Mouse (Mus musculus): ENCODE measurements around the gene Vmn1r204. TPM values are rescaled to one million over a fixed set of nuclear protein-coding genes. Genes with fewer than 3 reads are reported as not detected.
"Not testable (repeated sequence)": the region's sequence is repeated elsewhere in the genome, so short reads cannot be mapped to it uniquely, and the experiment has no call there.

The Vmn1r204 gene
- not detected in 2 replicates for polyA plus RNA-seq (2015; fragmentation: Nextera tagmentation; extraction: Ambion mirVana)

DNA sequence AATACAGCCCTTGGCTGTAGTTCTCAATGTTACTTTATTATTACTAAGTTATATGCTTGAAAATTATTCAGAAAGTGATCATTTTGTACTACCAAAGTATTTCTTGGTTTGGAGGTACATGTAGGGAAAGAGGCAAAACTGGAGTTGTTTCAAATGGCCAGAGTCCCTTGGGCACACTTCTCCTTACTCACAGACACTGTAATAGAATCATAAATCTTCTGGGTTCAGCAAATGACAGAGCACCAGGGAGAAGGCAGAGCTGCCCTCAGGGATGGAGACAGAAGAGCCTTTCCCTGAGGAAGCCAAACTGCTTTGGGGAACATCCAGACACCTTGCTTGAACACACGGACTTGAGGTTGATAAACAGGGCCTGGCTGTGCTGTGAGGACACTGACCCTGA, at the start of gene Vmn1r204:
Gene Vmn1r204 (plus strand): TSS at position 301 of the 400 bp plus-strand sequence.
- 58% methylated on average over 1 of the region's 1 CpGs for WGBS
- H3K27ac ChIP-seq: not testable (repeated sequence)

DNA sequence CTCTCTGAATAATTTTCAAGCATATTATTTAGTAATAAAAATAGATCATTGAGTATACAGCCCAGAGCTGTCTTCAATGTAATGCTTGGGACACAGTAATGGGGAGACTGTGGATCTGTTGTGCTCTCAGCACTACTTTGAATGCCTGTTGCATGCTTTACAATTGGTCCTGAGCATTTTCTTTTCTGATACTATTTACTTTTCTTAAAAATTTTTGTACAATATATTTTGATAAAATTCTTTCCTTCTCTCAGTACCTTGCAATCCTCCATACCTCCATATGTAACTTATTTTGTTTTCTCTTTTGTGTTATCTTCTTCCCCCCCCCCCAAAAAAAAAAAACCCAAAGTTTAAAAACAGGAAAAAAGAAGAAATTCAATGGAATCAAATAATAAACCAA, 47.7 kb upstream of the Vmn1r204 start, which contains the start of gene Vmn1r202:
Gene Vmn1r202 (minus strand): TSS at position 101 of the 400 bp plus-strand sequence.
- no peak within 1 kb of the TSS for H3K4me2 ChIP-seq (replicated peaks)
- no peaks in the 10 kb centered on the region for H3K9me3 ChIP-seq
- no peaks in the 10 kb centered on the region for H3K27me3 ChIP-seq (replicated peaks)
- H3K36me3 ChIP-seq: no peaks in the 10 kb centered on the region
- H3K27ac ChIP-seq: no peak within 1 kb of the TSS
- no peak within 1 kb of the TSS for H3K4me3 ChIP-seq (replicated peaks)
- ATAC-seq: no peak
- H3K9ac ChIP-seq: no peak within 1 kb of the TSS
- H3K4me1 ChIP-seq (replicated peaks): no peaks in the 10 kb centered on the region

More for the DNA sequence above, at the start of gene Vmn1r204:
- H3K9ac ChIP-seq; H3K4me3 ChIP-seq (replicated peaks); H3K4me1 ChIP-seq (replicated peaks); ATAC-seq; H3K4me2 ChIP-seq (replicated peaks); H3K9me3 ChIP-seq; H3K36me3 ChIP-seq; H3K27me3 ChIP-seq (replicated peaks): not testable (repeated sequence)

DNA sequence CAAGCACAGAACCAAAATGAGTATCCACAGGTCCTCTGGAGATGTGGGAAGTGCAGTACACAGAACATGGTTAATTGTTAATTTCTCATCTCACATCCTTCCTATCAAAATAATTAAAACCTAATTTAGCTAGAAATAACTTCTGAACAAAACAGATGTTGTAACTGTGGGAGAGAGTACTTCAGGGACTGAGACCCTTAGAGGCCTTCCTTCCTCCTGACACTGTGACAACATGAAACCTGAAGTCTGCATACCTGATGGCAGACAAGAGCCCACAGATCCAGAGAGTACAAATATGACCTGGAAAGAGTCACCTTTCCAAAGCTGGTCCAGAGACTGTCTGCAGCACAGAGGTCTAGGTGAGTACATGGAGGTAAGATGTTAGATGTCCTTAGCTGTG, 35.2 kb upstream of the Vmn1r204 start, which contains the start of gene Vmn1r203:
Gene Vmn1r203 (plus strand): TSS at position 301 of the 400 bp plus-strand sequence.
- no peak within 1 kb of the TSS for H3K9ac ChIP-seq
- H3K27ac ChIP-seq: no peak within 1 kb of the TSS
- H3K4me1 ChIP-seq (replicated peaks): no peaks in the 10 kb centered on the region
- no peaks in the 10 kb centered on the region for H3K36me3 ChIP-seq
- no peak for ATAC-seq
- no peak within 1 kb of the TSS for H3K4me2 ChIP-seq (replicated peaks)
- no peaks in the 10 kb centered on the region for H3K9me3 ChIP-seq
- no peak within 1 kb of the TSS for H3K4me3 ChIP-seq (replicated peaks)
- no peaks in the 10 kb centered on the region for H3K27me3 ChIP-seq (replicated peaks)

DNA sequence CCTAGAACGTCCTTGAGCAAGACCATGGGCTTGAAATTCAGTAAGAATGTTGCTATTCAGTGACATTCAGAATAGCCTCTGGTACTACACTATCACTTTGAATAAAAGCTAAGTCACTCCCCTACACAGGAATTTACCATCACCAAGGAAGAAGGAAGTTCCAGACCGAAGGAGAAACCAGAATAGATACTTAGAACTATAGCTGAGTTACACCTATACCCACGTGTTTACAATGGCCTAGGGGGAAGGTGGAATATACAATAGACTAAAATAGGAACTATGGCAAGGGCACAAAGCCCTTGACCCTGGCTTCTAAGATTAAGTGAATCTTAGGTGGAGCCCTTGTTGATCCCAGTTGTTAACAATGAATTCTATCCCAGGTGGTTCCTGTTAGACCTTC, 21.9 kb downstream of the Vmn1r204 start:
- not testable (repeated sequence) for H3K27ac ChIP-seq; H3K27me3 ChIP-seq (replicated peaks); H3K9ac ChIP-seq; H3K4me1 ChIP-seq (replicated peaks); H3K9me3 ChIP-seq; H3K4me2 ChIP-seq (replicated peaks); ATAC-seq; H3K4me3 ChIP-seq (replicated peaks); H3K36me3 ChIP-seq
- 81% methylated on average over 3 of the region's 3 CpGs for WGBS

DNA sequence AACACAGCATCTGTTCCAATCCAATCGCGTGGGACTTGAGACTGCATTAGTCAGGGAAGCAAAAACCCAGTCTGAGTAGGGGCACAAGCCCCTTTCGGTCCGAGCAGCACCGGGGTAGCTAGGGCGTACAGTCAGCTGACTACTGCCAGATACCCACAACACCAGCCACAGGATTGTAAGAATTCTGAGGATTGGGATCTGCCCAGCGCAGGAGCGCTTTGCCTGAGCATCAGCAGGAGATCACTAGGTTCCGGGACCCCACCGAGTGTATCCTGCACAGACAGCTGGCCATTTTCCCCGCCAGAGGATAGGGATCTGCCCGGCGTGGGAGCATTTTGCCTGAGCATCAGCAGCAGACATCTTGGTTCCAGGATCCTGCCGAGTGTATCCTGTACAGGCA, 30.3 kb downstream of the Vmn1r204 start:
- not testable (repeated sequence) for H3K36me3 ChIP-seq; H3K4me3 ChIP-seq (replicated peaks); H3K9me3 ChIP-seq; H3K9ac ChIP-seq; ATAC-seq; H3K27me3 ChIP-seq (replicated peaks); H3K27ac ChIP-seq; H3K4me1 ChIP-seq (replicated peaks); H3K4me2 ChIP-seq (replicated peaks)
- 80% methylated on average over 14 of the region's 14 CpGs for WGBS

DNA sequence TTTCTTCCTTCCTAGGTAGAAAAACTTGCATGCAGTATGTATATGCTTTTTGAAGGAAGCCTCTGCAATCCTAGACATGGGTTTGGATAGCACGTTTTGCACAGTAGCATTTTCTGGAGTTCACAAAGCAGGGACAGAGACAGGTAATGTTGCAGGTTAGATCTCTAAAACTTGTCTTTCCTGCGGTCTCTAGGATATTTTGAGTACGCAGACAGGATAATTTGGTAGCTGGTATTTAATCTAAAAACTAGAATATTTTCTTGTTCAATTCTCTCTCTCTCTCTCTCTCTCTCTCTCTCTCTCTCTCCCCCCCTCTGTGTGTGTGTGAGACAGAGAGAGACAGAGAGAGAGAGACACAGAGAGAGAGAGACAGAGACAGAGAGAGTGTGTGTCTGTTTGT, 39.9 kb downstream of the Vmn1r204 start, which contains the start of gene Vmn1r205:
Gene Vmn1r205 (minus strand): TSS at position 101 of the 400 bp plus-strand sequence.
- Histone ChIP-seq H3K4me2 (replicated peaks) (no peak within 1 kb of the TSS), H3K9me3 (no peaks in the 10 kb centered on the region), H3K36me3 (no peaks in the 10 kb centered on the region), H3K27me3 (replicated peaks) (no peaks in the 10 kb centered on the region), H3K4me1 (replicated peaks) (no peaks in the 10 kb centered on the region), H3K9ac (no peak within 1 kb of the TSS), H3K27ac (no peak within 1 kb of the TSS), H3K4me3 (replicated peaks) (no peak within 1 kb of the TSS)
- 86% methylated on average over 3 of the region's 3 CpGs for WGBS
- no peak for ATAC-seq

Other genes with a start within 250 kb of the Vmn1r204 start
- gene Vmn1r197, start 228.6 kb upstream of the Vmn1r204 start, polyA plus RNA-seq (2015; fragmentation: Nextera tagmentation; extraction: Ambion mirVana): not detected in 2 replicates
- not detected in 2 replicates for gene Vmn1r198, start 202.8 kb upstream of the Vmn1r204 start, polyA plus RNA-seq (2015; fragmentation: Nextera tagmentation; extraction: Ambion mirVana)
- gene Vmn1r199, start 173.4 kb upstream of the Vmn1r204 start, polyA plus RNA-seq (2015; fragmentation: Nextera tagmentation; extraction: Ambion mirVana): not detected in 2 replicates
- gene Vmn1r200, start 162.8 kb upstream of the Vmn1r204 start, polyA plus RNA-seq (2015; fragmentation: Nextera tagmentation; extraction: Ambion mirVana): not detected in 2 replicates
- gene Vmn1r201, start 81.3 kb upstream of the Vmn1r204 start, polyA plus RNA-seq (2015; fragmentation: Nextera tagmentation; extraction: Ambion mirVana): not detected in 2 replicates
- not detected in 2 replicates for gene Vmn1r202, start 47.8 kb upstream of the Vmn1r204 start, polyA plus RNA-seq (2015; fragmentation: Nextera tagmentation; extraction: Ambion mirVana)
- gene Vmn1r203, start 35.1 kb upstream of the Vmn1r204 start, polyA plus RNA-seq (2015; fragmentation: Nextera tagmentation; extraction: Ambion mirVana): not detected in 2 replicates
- not detected in 2 replicates for gene Vmn1r205, start 39.8 kb downstream of the Vmn1r204 start, polyA plus RNA-seq (2015; fragmentation: Nextera tagmentation; extraction: Ambion mirVana)
- not detected in 2 replicates for gene Vmn1r206, start 71.1 kb downstream of the Vmn1r204 start, polyA plus RNA-seq (2015; fragmentation: Nextera tagmentation; extraction: Ambion mirVana)
- not detected in 2 replicates for gene Vmn1r207-ps, start 176.4 kb downstream of the Vmn1r204 start, polyA plus RNA-seq (2015; fragmentation: Nextera tagmentation; extraction: Ambion mirVana)
- gene Vmn1r208, start 224.2 kb downstream of the Vmn1r204 start, polyA plus RNA-seq (2015; fragmentation: Nextera tagmentation; extraction: Ambion mirVana): not detected in 2 replicates